10 mouse cellular contexts compared by ENCODE assay signal in genomic region chr7:115597376-115597775, GRCm38 (mm10).
DNase-seq lines count a peak whose midpoint lies in the region; ATAC-seq and TF ChIP-seq lines count a peak whose summit lies in the region.
"Had no signal": no experiment of that assay in that cellular context is flagged by ENCODE, and none has a peak within 500 bp of the region (broad histone marks: within the 10 kb centered on the region; RNA-seq: fewer than 3 reads in every experiment).

No protein-coding gene starts in this region.

- no peak for TF ChIP-seq CTCF in brain, embryonic 14.5 days (IDR thresholded peaks at IDR 0.05; ENCODE audit: borderline replicate concordance, extremely low read depth, insufficient read depth, insufficient read length)

- ATAC-seq in frontal cortex, adult (ENCODE audit: low TSS enrichment), result peak; percentile 87
- no peak for ATAC-seq in inflammation-experienced regulatory T-cells, adult 6 months
- ATAC-seq: activated CD4-positive, CD25-positive, alpha-beta regulatory T cell, adult 4 months had no signal

- TF ChIP-seq POLR2A in brain, embryonic 14.5 days (IDR thresholded peaks at IDR 0.05; ENCODE audit: borderline replicate concordance, extremely low read depth, insufficient read depth, insufficient read length, poor library complexity, severe bottlenecking), result no peak

- no peak for DNase-seq in frontal cortex, postnatal 10 days (ENCODE audit: low spot score in 2 of 2)
- peak; percentile 37 for DNase-seq in brain, embryonic 14.5 days (ENCODE audit: low read depth)
- DNase-seq in kidney, adult 8-10 months, result peak; percentile 41 to 45
- DNase-seq in left cerebral cortex, postnatal 36 days (ENCODE audit: low spot score in 2 of 2), result peak; percentile 19 to 36
- DNase-seq in yolk sac, embryonic 10.5 days (ENCODE audit: low spot score), result no peak
- DNase-seq in adrenal gland, postnatal 4 days (ENCODE audit: low spot score in 2 of 2), result no peak
- DNase-seq: thymus, adult 18-20 months had no signal

- intact Hi-C loops in left cerebral cortex, postnatal 36 days (cut with DNase I), result no loop called here

Comparison
In these comparisons a context has a peak if more than half of its experiments do, and no peak if none do; other contexts are left out.
1. DNase-seq: peak in brain, embryonic 14.5 days (single experiment), kidney, adult 8-10 months (2 of 2) and left cerebral cortex, postnatal 36 days (2 of 2); none in frontal cortex, postnatal 10 days (0 of 2), yolk sac, embryonic 10.5 days (single experiment) and adrenal gland, postnatal 4 days (0 of 2).